Mouse (Mus musculus): ENCODE results near the gene Tnfaip2. TPM values are rescaled to one million over a fixed set of nuclear protein-coding genes. Genes with fewer than 3 reads are reported as not detected.

The Tnfaip2 gene
- polyA plus RNA-seq, 1 experiment from 2014 or later: 96.6 TPM

GRCm38 (mm10) chr12:111485046-111485651, 42.9 kb downstream of the Tnfaip2 start:
- 4% methylated on average over 63 of the region's 63 CpGs for WGBS (ENCODE audit: insufficient replicate concordance)
- Histone ChIP-seq H3K4me2 (peak overlapping the region; percentile 62), H3K27me3 (peaks cover 96% of the 10 kb centered on the region), H3K36me3 (no peaks in the 10 kb centered on the region), H3K4me1 (replicated peaks) (peaks cover 18% of the 10 kb centered on the region), H3K27ac (no peak overlapping the region), H3K9me3 (replicated peaks) (no peaks in the 10 kb centered on the region), H3K4me3 (replicated peaks) (peak overlapping the region; percentile 50), H3K9ac (no peak overlapping the region)
- no peak for DNase-seq
- ATAC-seq (ENCODE audit: low read depth): no peak

- 3% methylated on average over 58 of the region's 58 CpGs for WGBS (ENCODE audit: insufficient replicate concordance)
- H3K27ac ChIP-seq: no peak within 1 kb of the TSS
- no peak for ATAC-seq (ENCODE audit: low read depth)
Measured at GRCm38 (mm10) chr12:111485652-111486306, 43.5 kb downstream of the Tnfaip2 start, which contains the start of gene Gm266. Gene Gm266, minus strand, starts transcription at chr12:111485823.

GRCm38 (mm10) chr12:111486455-111486854, 44.2 kb downstream of the Tnfaip2 start:
- peak overlapping the region; percentile 50; the same call in 1 of the 2 replicates for H3K4me3 ChIP-seq (replicated peaks)
- H3K4me2 ChIP-seq: peak overlapping the region; percentile 62
- peaks cover 95% of the 10 kb centered on the region for H3K27me3 ChIP-seq
- H3K27ac ChIP-seq: no peak overlapping the region
- ATAC-seq (ENCODE audit: low read depth) (no peak), DNase-seq (no peak)
- peaks cover 18% of the 10 kb centered on the region for H3K4me1 ChIP-seq (replicated peaks)
- H3K9ac ChIP-seq: no peak overlapping the region
- WGBS (ENCODE audit: insufficient replicate concordance): 12% methylated on average over 12 of the region's 12 CpGs
- no peaks in the 10 kb centered on the region for H3K36me3 ChIP-seq
- no peaks in the 10 kb centered on the region for H3K9me3 ChIP-seq (replicated peaks)

More at GRCm38 (mm10) chr12:111485652-111486306, 43.5 kb downstream of the Tnfaip2 start, which contains the start of gene Gm266:
- peak within 1 kb of the TSS; percentile 62 for H3K4me2 ChIP-seq
- peak within 1 kb of the TSS; percentile 50 for H3K4me3 ChIP-seq (replicated peaks)
- H3K4me1 ChIP-seq (replicated peaks): peaks cover 18% of the 10 kb centered on the region
- peaks cover 95% of the 10 kb centered on the region for H3K27me3 ChIP-seq
- H3K9me3 ChIP-seq (replicated peaks): no peaks in the 10 kb centered on the region
- H3K9ac ChIP-seq: 0 out of 2 replicates have a peak within 1 kb of the TSS, but pooled peaks have one; percentile 13
- no peak for DNase-seq
- no peaks in the 10 kb centered on the region for H3K36me3 ChIP-seq

GRCm38 (mm10) chr12:111489261-111489865, 47.1 kb downstream of the Tnfaip2 start:
- 59% methylated on average over 11 of the region's 11 CpGs for WGBS (ENCODE audit: insufficient replicate concordance)
- Histone ChIP-seq H3K4me2 (no peak overlapping the region), H3K27me3 (peaks cover 71% of the 10 kb centered on the region)

GRCm38 (mm10) chr12:111494931-111495330, 52.7 kb downstream of the Tnfaip2 start:
- Histone ChIP-seq H3K9me3 (replicated peaks) (no peaks in the 10 kb centered on the region), H3K27me3 (peaks cover 40% of the 10 kb centered on the region), H3K27ac (no peak overlapping the region), H3K4me1 (replicated peaks) (0 out of 2 replicates have a peak, but pooled peaks cover 3% of the 10 kb centered on the region), H3K4me2 (no peak overlapping the region), H3K9ac (no peak overlapping the region), H3K4me3 (replicated peaks) (no peak overlapping the region), H3K36me3 (no peaks in the 10 kb centered on the region)
- DNase-seq (no peak), ATAC-seq (ENCODE audit: low read depth) (no peak)
- 60% methylated on average over 4 of the region's 4 CpGs for whole genome bisulfite sequencing (ENCODE audit: insufficient replicate concordance)

More at GRCm38 (mm10) chr12:111489261-111489865, 47.1 kb downstream of the Tnfaip2 start:
- ATAC-seq (ENCODE audit: low read depth) (0 out of 2 replicates have a peak, but pooled peaks have one; percentile 44), DNase-seq (no peak)
- Histone ChIP-seq H3K9me3 (replicated peaks) (no peaks in the 10 kb centered on the region), H3K9ac (no peak overlapping the region), H3K4me1 (replicated peaks) (peaks cover 18% of the 10 kb centered on the region), H3K36me3 (no peaks in the 10 kb centered on the region), H3K4me3 (replicated peaks) (no peak overlapping the region), H3K27ac (no peak overlapping the region)

- peaks cover 42% of the 10 kb centered on the region for H3K27me3 ChIP-seq
- DNase-seq: no peak
- WGBS (ENCODE audit: insufficient replicate concordance): 38% methylated on average over 2 of the region's 2 CpGs
Measured at GRCm38 (mm10) chr12:111497076-111497475, 54.8 kb downstream of the Tnfaip2 start.

GRCm38 (mm10) chr12:111499617-111500016, 57.3 kb downstream of the Tnfaip2 start:
- 54% methylated on average over 5 of the region's 5 CpGs for WGBS (ENCODE audit: insufficient replicate concordance)
- Histone ChIP-seq H3K9me3 (replicated peaks) (no peaks in the 10 kb centered on the region), H3K36me3 (no peaks in the 10 kb centered on the region), H3K9ac (no peak overlapping the region), H3K27me3 (peaks cover 62% of the 10 kb centered on the region), H3K27ac (no peak overlapping the region), H3K4me3 (replicated peaks) (no peak overlapping the region), H3K4me2 (no peak overlapping the region), H3K4me1 (replicated peaks) (peaks cover 3% of the 10 kb centered on the region; the same call in 1 of the 2 replicates)
- DNase-seq: no peak
- ATAC-seq (ENCODE audit: low read depth): no peak

More at GRCm38 (mm10) chr12:111497076-111497475, 54.8 kb downstream of the Tnfaip2 start:
- no peaks in the 10 kb centered on the region for H3K36me3 ChIP-seq
- no peaks in the 10 kb centered on the region for H3K9me3 ChIP-seq (replicated peaks)
- no peak overlapping the region for H3K27ac ChIP-seq
- no peak for ATAC-seq (ENCODE audit: low read depth)
- no peak overlapping the region for H3K4me3 ChIP-seq (replicated peaks)
- no peaks in the 10 kb centered on the region for H3K4me1 ChIP-seq (replicated peaks)
- H3K4me2 ChIP-seq: no peak overlapping the region
- H3K9ac ChIP-seq: no peak overlapping the region

GRCm38 (mm10) chr12:111500725-111501124, 58.5 kb downstream of the Tnfaip2 start:
- Histone ChIP-seq H3K9ac (no peak overlapping the region), H3K9me3 (replicated peaks) (no peaks in the 10 kb centered on the region), H3K27me3 (peaks cover 58% of the 10 kb centered on the region), H3K4me3 (replicated peaks) (no peak overlapping the region), H3K4me1 (replicated peaks) (peaks cover 8% of the 10 kb centered on the region), H3K4me2 (no peak overlapping the region), H3K36me3 (no peaks in the 10 kb centered on the region), H3K27ac (no peak overlapping the region)
- ATAC-seq (ENCODE audit: low read depth): no peak
- DNase-seq: no peak
- WGBS (ENCODE audit: insufficient replicate concordance): 40% methylated on average over 5 of the region's 5 CpGs

GRCm38 (mm10) chr12:111503063-111503567, 60.8 kb downstream of the Tnfaip2 start:
- Histone ChIP-seq H3K36me3 (no peaks in the 10 kb centered on the region), H3K27me3 (peaks cover 62% of the 10 kb centered on the region), H3K27ac (no peak overlapping the region), H3K9me3 (replicated peaks) (no peaks in the 10 kb centered on the region), H3K4me3 (replicated peaks) (no peak overlapping the region), H3K4me2 (no peak overlapping the region), H3K9ac (no peak overlapping the region), H3K4me1 (replicated peaks) (peaks cover 21% of the 10 kb centered on the region)
- WGBS (ENCODE audit: insufficient replicate concordance): 47% methylated on average over 12 of the region's 12 CpGs
- ATAC-seq (ENCODE audit: low read depth) (no peak), DNase-seq (no peak)

GRCm38 (mm10) chr12:111503571-111503970, 61.3 kb downstream of the Tnfaip2 start:
- H3K9ac ChIP-seq: no peak overlapping the region
- H3K27me3 ChIP-seq: peaks cover 62% of the 10 kb centered on the region
- H3K4me1 ChIP-seq (replicated peaks): peaks cover 25% of the 10 kb centered on the region
- H3K36me3 ChIP-seq: no peaks in the 10 kb centered on the region
- no peak overlapping the region for H3K4me3 ChIP-seq (replicated peaks)
- H3K27ac ChIP-seq: no peak overlapping the region
- no peak overlapping the region for H3K4me2 ChIP-seq
- no peaks in the 10 kb centered on the region for H3K9me3 ChIP-seq (replicated peaks)
- DNase-seq (no peak), ATAC-seq (ENCODE audit: low read depth) (no peak)
- 35% methylated on average over 5 of the region's 5 CpGs for WGBS (ENCODE audit: insufficient replicate concordance)

All from liver, embryonic 13.5 days (tissue).